Comparison of ENCODE assay signal across 8 mouse cellular contexts in the genomic region with DNA sequence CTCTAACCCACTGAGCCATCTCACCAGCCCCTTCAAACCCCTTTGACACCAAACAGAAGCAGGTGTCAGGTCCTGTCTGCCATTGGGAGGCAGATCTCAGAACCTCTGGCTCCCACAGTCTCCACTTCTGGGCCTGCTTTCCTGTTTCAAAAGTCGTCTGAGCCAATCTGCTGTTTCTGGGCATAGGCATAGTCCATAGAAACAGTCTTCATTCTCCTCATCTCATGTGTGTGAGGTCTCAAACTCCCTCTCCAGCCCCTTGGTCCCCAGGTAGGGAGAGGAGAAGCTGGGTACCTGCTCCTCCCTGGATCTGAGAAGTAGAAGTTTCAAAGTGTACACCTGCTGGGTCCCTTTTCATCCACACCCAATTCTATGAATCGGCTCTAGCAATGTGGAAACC. TPM values are rescaled to one million over a fixed set of nuclear protein-coding genes. Genes with fewer than 3 reads are reported as not detected.
DNase-seq lines count a peak whose midpoint lies in the region; ATAC-seq lines count a peak whose summit lies in the region.

No protein-coding gene starts in this region.

- peaks cover 7 to 11% of the 10 kb centered on the region in 2 experiments; a peak in 3 of 4 replicates for H3K4me1 ChIP-seq in heart, embryonic 14.5 days (ENCODE audit: control insufficient read depth in 2 of 2, insufficient read depth in 2 of 2, low read length in 2 of 2)
- 0 out of 2 replicates have a peak, but pooled peaks cover 6% of the 10 kb centered on the region for H3K4me1 ChIP-seq in limb, embryonic 11.5 days (ENCODE audit: control insufficient read depth, insufficient read depth, low read length)
- H3K4me1 ChIP-seq in stomach, embryonic 16.5 days (ENCODE audit: control insufficient read depth, insufficient read depth, low read length), result peaks cover 10% of the 10 kb centered on the region; the same call in 1 of the 2 replicates

- H3K4me3 ChIP-seq in heart, embryonic 14.5 days (ENCODE audit: control insufficient read depth in 1 of 2, insufficient read depth in 1 of 2, low read depth in 1 of 2, low read length in 2 of 2), result peak overlapping the region; percentile 68 to 82
- H3K4me3 ChIP-seq in limb, embryonic 11.5 days (ENCODE audit: low read depth, low read length), result no peak overlapping the region
- no peak overlapping the region for H3K4me3 ChIP-seq in stomach, embryonic 16.5 days (replicated peaks; ENCODE audit: low read length)

- H3K36me3 ChIP-seq in heart, embryonic 14.5 days (ENCODE audit: control insufficient read depth, insufficient read depth, low read length), result 0 out of 2 replicates have a peak, but pooled peaks cover 5% of the 10 kb centered on the region
- no peaks in the 10 kb centered on the region for H3K36me3 ChIP-seq in limb, embryonic 11.5 days (ENCODE audit: control insufficient read depth, insufficient read depth, low read length)
- no peaks in the 10 kb centered on the region for H3K36me3 ChIP-seq in stomach, embryonic 16.5 days (ENCODE audit: control insufficient read depth, insufficient read depth, low read length)

- no peak for ATAC-seq in heart, embryonic 14.5 days (ENCODE audit: insufficient number of reproducible peaks, insufficient read depth, low FRiP score, low read depth)
- no peak for ATAC-seq in limb, embryonic 11.5 days (ENCODE audit: insufficient number of reproducible peaks, low FRiP score, low TSS enrichment, low read depth)
- no peak for ATAC-seq in stomach, embryonic 16.5 days (ENCODE audit: insufficient read depth, low FRiP score)

- 12% methylated on average over 2 of the region's 2 CpGs for WGBS in heart, embryonic 14.5 days
- WGBS in limb, embryonic 11.5 days, result 46% methylated on average over 2 of the region's 2 CpGs
- WGBS in stomach, embryonic 16.5 days, result 31% methylated on average over 2 of the region's 2 CpGs

- H3K4me2 ChIP-seq in heart, embryonic 14.5 days (ENCODE audit: low read length), result peak overlapping the region; percentile 91
- peak overlapping the region; percentile 96; the same call in 1 of the 2 replicates for H3K4me2 ChIP-seq in limb, embryonic 11.5 days (ENCODE audit: low read depth, severe bottlenecking)
- peak overlapping the region; percentile 84 for H3K4me2 ChIP-seq in stomach, embryonic 16.5 days (ENCODE audit: low read depth, low read length)

- peak overlapping the region; percentile 77 to 91 for H3K27ac ChIP-seq in heart, embryonic 14.5 days (replicated peaks in 1 of 2; ENCODE audit: control insufficient read depth in 1 of 2, insufficient read depth in 1 of 2, low read depth in 2 of 2, low read length in 2 of 2)
- H3K27ac ChIP-seq in limb, embryonic 11.5 days (replicated peaks; ENCODE audit: low read depth, low read length), result no peak overlapping the region
- H3K27ac ChIP-seq in stomach, embryonic 16.5 days (ENCODE audit: low read length), result no peak overlapping the region

- H3K27me3 ChIP-seq in heart, embryonic 14.5 days (ENCODE audit: control insufficient read depth, insufficient read depth, low read length), result no peaks in the 10 kb centered on the region
- H3K27me3 ChIP-seq in limb, embryonic 11.5 days (ENCODE audit: control insufficient read depth, insufficient read depth, low read length), result peaks cover 17% of the 10 kb centered on the region
- peaks cover 16% of the 10 kb centered on the region; the same call in 1 of the 2 replicates for H3K27me3 ChIP-seq in stomach, embryonic 16.5 days (ENCODE audit: control insufficient read depth, insufficient read depth, low read length)

- H3K9me3 ChIP-seq in heart, embryonic 14.5 days (ENCODE audit: control insufficient read depth, low read length), result no peaks in the 10 kb centered on the region
- H3K9me3 ChIP-seq in limb, embryonic 11.5 days (ENCODE audit: control insufficient read depth, low read length), result no peaks in the 10 kb centered on the region
- no peaks in the 10 kb centered on the region for H3K9me3 ChIP-seq in stomach, embryonic 16.5 days (replicated peaks; ENCODE audit: control insufficient read depth, low read length)

- peak overlapping the region; percentile 77 for H3K9ac ChIP-seq in heart, embryonic 14.5 days (ENCODE audit: low read length)
- no peak overlapping the region for H3K9ac ChIP-seq in limb, embryonic 11.5 days (ENCODE audit: low read length)
- H3K9ac ChIP-seq in stomach, embryonic 16.5 days (ENCODE audit: low read length), result peak overlapping the region; percentile 70

- no peak for DNase-seq in heart, adult 9 months (ENCODE audit: low spot score in 2 of 2)
- DNase-seq in retina, embryonic 14.5 days (ENCODE audit: low spot score), result peak; percentile 12
- DNase-seq in retina, postnatal 1 day, result no peak
- DNase-seq in limb, embryonic 11.5 days (ENCODE audit: low spot score), result no peak
- no peak for DNase-seq in thymus, postnatal 14 days
- no peak for DNase-seq in right cerebral cortex, postnatal 14 days

RNA-seq across cellular contexts. Expression of gene Ppp1r1a, which starts 1.3 kb away (rescaled TPM):
- 77.9 and 87.1 TPM in 2 replicates for polyA plus RNA-seq in heart, embryonic 14.5 days (2014; fragmentation: Nextera tagmentation; extraction: Ambion mirVana)
- polyA plus RNA-seq in limb, embryonic 11.5 days (2014; fragmentation: Nextera tagmentation; extraction: Ambion mirVana), result 8.4 and 10.3 TPM in 2 replicates
- 11.2 and 14.0 TPM in 2 replicates for polyA plus RNA-seq in stomach, embryonic 16.5 days (2015; fragmentation: Nextera tagmentation; extraction: Ambion mirVana)

RNA-seq across cellular contexts. Expression of gene Glycam1, which starts 28.4 kb away (rescaled TPM):
- not detected in 2 replicates for polyA plus RNA-seq in heart, embryonic 14.5 days (2014; fragmentation: Nextera tagmentation; extraction: Ambion mirVana)
- polyA plus RNA-seq in limb, embryonic 11.5 days (2014; fragmentation: Nextera tagmentation; extraction: Ambion mirVana), result not detected in 2 replicates
- not detected in 2 replicates for polyA plus RNA-seq in stomach, embryonic 16.5 days (2015; fragmentation: Nextera tagmentation; extraction: Ambion mirVana)

RNA-seq across cellular contexts. Expression of gene Pde1b, which starts 33.6 kb away (rescaled TPM):
- 3.6 and 3.7 TPM in 2 replicates for polyA plus RNA-seq in heart, embryonic 14.5 days (2014; fragmentation: Nextera tagmentation; extraction: Ambion mirVana)
- polyA plus RNA-seq in limb, embryonic 11.5 days (2014; fragmentation: Nextera tagmentation; extraction: Ambion mirVana), result 3.0 and 3.5 TPM in 2 replicates
- 10.7 and 10.8 TPM in 2 replicates for polyA plus RNA-seq in stomach, embryonic 16.5 days (2015; fragmentation: Nextera tagmentation; extraction: Ambion mirVana)

Comparison
In these comparisons a context has a peak if more than half of its experiments do, and no peak if none do; other contexts are left out.
1. H3K27ac ChIP-seq: peak in heart, embryonic 14.5 days (2 of 2); none in limb, embryonic 11.5 days (single experiment) and stomach, embryonic 16.5 days (single experiment).
2. H3K4me3 ChIP-seq: peak in heart, embryonic 14.5 days (2 of 2); none in limb, embryonic 11.5 days (single experiment) and stomach, embryonic 16.5 days (single experiment).
3. Peak in every context shown above with its lines, with median percentiles within 50 percentile points of each other: H3K4me2 ChIP-seq.